Mouse (Mus musculus) MEL (cell line): ENCODE results near the gene Bex6. TPM values are rescaled to one million over a fixed set of nuclear protein-coding genes. Genes with fewer than 3 reads are reported as not detected.

Experiments
- DNase-seq: peaks from one replicate; pipeline ENCODE4 v3.0.0; 2011; ENCODE audit warnings: low read depth, low spot score
- H3K27ac ChIP-seq: 2 replicates; pipeline ENCODE4 v1.5.1; 2012; ENCODE audit warnings: low read depth, mild to moderate bottlenecking, control low read depth, low read length, moderate library complexity; ENCODE audit not compliant: control insufficient read depth
- H3K27me3 ChIP-seq, 2 experiments: fragments of 150-350 bp in 1 of 2; sonication (generic) in 1 of 2; 2 replicates each; pipeline ENCODE4 v1.6.1; 2012; ENCODE audit warnings: low read length in 2 of 2, mild to moderate bottlenecking in 2 of 2, improper control_type of control experiment in 1 of 2, moderate library complexity in 1 of 2; ENCODE audit not compliant: insufficient read depth in 2 of 2, control insufficient read depth in 1 of 2
- H3K36me3 ChIP-seq, 2 experiments: 2 replicates each; pipeline ENCODE4 v1.6.1; 2012 to 2014; ENCODE audit warnings: low read length in 2 of 2, improper control_type of control experiment in 1 of 2, inconsistent platforms in 1 of 2, mild to moderate bottlenecking in 1 of 2; ENCODE audit not compliant: insufficient read depth in 2 of 2, control insufficient read depth in 1 of 2
- H3K4me1 ChIP-seq, 2 experiments: fragments of 150-350 bp in 1 of 2; sonication (generic) in 1 of 2; 2 replicates each; pipeline ENCODE4 v1.6.1; 2012; ENCODE audit warnings: low read length in 2 of 2, improper control_type of control experiment in 1 of 2, mild to moderate bottlenecking in 1 of 2; ENCODE audit not compliant: insufficient read depth in 2 of 2, control insufficient read depth in 1 of 2
- H3K4me3 ChIP-seq, 2 experiments: fragments of 150-350 bp in 1 of 2; sonication (generic) in 1 of 2; 2 replicates each; pipeline ENCODE4 v1.5.1; 2012; ENCODE audit warnings: low read depth in 2 of 2, low read length in 2 of 2, mild to moderate bottlenecking in 2 of 2, moderate library complexity in 2 of 2, control low read depth in 1 of 2, improper control_type of control experiment in 1 of 2; ENCODE audit not compliant: control insufficient read depth in 1 of 2, insufficient read depth in 1 of 2
- H3K79me2 ChIP-seq: 2 replicates; pipeline ENCODE4 v1.6.1; 2012; ENCODE audit warnings: mild to moderate bottlenecking, low read length, moderate library complexity; ENCODE audit not compliant: control insufficient read depth, poor library complexity, insufficient read depth
- H3K9ac ChIP-seq: 2 replicates; pipeline ENCODE4 v1.6.1; 2012; ENCODE audit warnings: low read depth, mild to moderate bottlenecking, control low read depth, low read length, moderate library complexity; ENCODE audit not compliant: control insufficient read depth, poor library complexity, severe bottlenecking
- H3K9me3 ChIP-seq: fragments of 150-350 bp; sonication (generic); replicated peaks from 2 replicates; pipeline ENCODE4 v1.6.1; 2012; ENCODE audit warnings: mild to moderate bottlenecking, low read length, improper control_type of control experiment, moderate library complexity; ENCODE audit not compliant: insufficient read depth
- CHD1 ChIP-seq: IDR thresholded peaks from 2 replicates; pipeline ENCODE4 v1.6.1; 2012; ENCODE audit warnings: low read depth, mild to moderate bottlenecking, inconsistent platforms, low read length, improper control_type of control experiment
- ELF1 ChIP-seq: IDR thresholded peaks from 2 replicates; pipeline ENCODE4 v1.6.1; 2014; ENCODE audit warnings: low read depth, mild to moderate bottlenecking, inconsistent platforms, low read length, improper control_type of control experiment, moderate library complexity
- EP300 ChIP-seq, 2 experiments: IDR thresholded peaks; 2 replicates each; pipeline ENCODE4 v1.6.1; 2011; ENCODE audit warnings: improper control_type of control experiment in 2 of 2, low read length in 2 of 2, low read depth in 1 of 2, mild to moderate bottlenecking in 1 of 2
- GABPA ChIP-seq: IDR thresholded peaks from 2 replicates; pipeline ENCODE4 v1.6.1; 2012; ENCODE audit warnings: low read depth, mild to moderate bottlenecking, inconsistent platforms, low read length, improper control_type of control experiment, moderate library complexity
- GATA1 ChIP-seq: IDR thresholded peaks from 2 replicates; pipeline ENCODE4 v1.6.1; 2011; ENCODE audit warnings: low read depth, low read length, improper control_type of control experiment
- KAT2A ChIP-seq: conservative IDR thresholded peaks from 2 replicates; pipeline ENCODE4 v1.6.1; 2012; ENCODE audit warnings: low read depth, low read length, improper control_type of control experiment, inconsistent platforms
- MAFK ChIP-seq: IDR thresholded peaks from 2 replicates; pipeline ENCODE4 v1.6.1; 2011; ENCODE audit warnings: low read depth, mild to moderate bottlenecking, low read length, improper control_type of control experiment, borderline replicate concordance
- MAX ChIP-seq: IDR thresholded peaks from 2 replicates; pipeline ENCODE4 v1.6.1; 2011; ENCODE audit warnings: low read length, improper control_type of control experiment
- MEF2A ChIP-seq: IDR thresholded peaks from 2 replicates; pipeline ENCODE4 v1.6.1; 2014; ENCODE audit warnings: low read depth, mild to moderate bottlenecking, inconsistent platforms, low read length, improper control_type of control experiment; ENCODE audit not compliant: poor library complexity, insufficient replicate concordance, severe bottlenecking; ENCODE audit errors: extremely low read depth
- MXI1 ChIP-seq: IDR thresholded peaks from 2 replicates; pipeline ENCODE4 v1.6.1; 2011; ENCODE audit warnings: mild to moderate bottlenecking, low read depth, low read length, improper control_type of control experiment
- NELFE ChIP-seq: IDR thresholded peaks from 2 replicates; pipeline ENCODE4 v1.6.1; 2011; ENCODE audit warnings: low read depth, low read length, improper control_type of control experiment
- POLR2A ChIP-seq, 2 experiments: IDR thresholded peaks; 2 replicates each; pipeline ENCODE4 v1.6.1; 2011 to 2012; ENCODE audit warnings: low read length in 2 of 2, mild to moderate bottlenecking in 2 of 2, control low read depth in 1 of 2, improper control_type of control experiment in 1 of 2, low read depth in 1 of 2, moderate library complexity in 1 of 2; ENCODE audit not compliant: control insufficient read depth in 1 of 2, insufficient read depth in 1 of 2, poor library complexity in 1 of 2
- POLR2AphosphoS5 ChIP-seq: IDR thresholded peaks from 2 replicates; pipeline ENCODE4 v1.6.1; 2012; ENCODE audit warnings: low read depth, borderline replicate concordance, mild to moderate bottlenecking, inconsistent platforms, low read length, moderate library complexity, mixed read lengths
- RAD21 ChIP-seq: IDR thresholded peaks from 2 replicates; pipeline ENCODE4 v1.6.1; 2011; ENCODE audit warnings: mild to moderate bottlenecking, low read depth, low read length, improper control_type of control experiment
- RCOR1 ChIP-seq: IDR thresholded peaks from 2 replicates; pipeline ENCODE4 v1.6.1; 2012; ENCODE audit warnings: low read depth, mild to moderate bottlenecking, inconsistent platforms, low read length, improper control_type of control experiment
- SIN3A ChIP-seq: IDR thresholded peaks from 2 replicates; pipeline ENCODE4 v1.6.1; 2012; ENCODE audit warnings: low read length, improper control_type of control experiment, inconsistent platforms
- SMC3 ChIP-seq: IDR thresholded peaks from 2 replicates; pipeline ENCODE4 v1.6.1; 2011; ENCODE audit warnings: low read depth, low read length, improper control_type of control experiment
- TAL1 ChIP-seq: IDR thresholded peaks from 2 replicates; pipeline ENCODE4 v1.6.1; 2012; ENCODE audit warnings: mild to moderate bottlenecking, inconsistent platforms, low read length, moderate library complexity, mixed read lengths
- TBP ChIP-seq: IDR thresholded peaks from 2 replicates; pipeline ENCODE4 v1.8.0; 2011; ENCODE audit warnings: low read depth, low read length, improper control_type of control experiment
- ZKSCAN1 ChIP-seq: IDR thresholded peaks from 2 replicates; pipeline ENCODE4 v1.6.1; 2012; ENCODE audit warnings: low read depth, mild to moderate bottlenecking, inconsistent platforms, low read length, improper control_type of control experiment, moderate library complexity
- ZNF384 ChIP-seq: IDR thresholded peaks from 2 replicates; pipeline ENCODE4 v1.6.1; 2012; ENCODE audit warnings: low read depth, mild to moderate bottlenecking, inconsistent platforms, low read length, improper control_type of control experiment
- polyA plus RNA-seq, 2 experiments: library from polyadenylated mRNA; stranded (reverse) in 1 of 2; unstranded in 1 of 2; fragments of >175 nt in 1 of 2; fragments of >200 nt in 1 of 2; gene quantifications; 2 replicates each; pipeline versions ENCODE4 v1.2.1 to v1.2.4; 2012; ENCODE audit warnings: low replicate concordance in 2 of 2, low read depth in 1 of 2; ENCODE audit not compliant: insufficient read length in 2 of 2, insufficient read depth in 1 of 2, missing spikeins in 1 of 2
- total RNA-seq: library from RNA; depleted of rRNA; stranded (reverse); fragments of 300-350 nt; gene quantifications from 2 replicates; pipeline ENCODE4 v1.2.3, GENCODE M21; 2012

The Bex6 gene
- total and polyA plus RNA-seq, 3 experiments: not detected

GRCm38 (mm10) chr16:32135842-32136357 is 43.7 kb upstream of the Bex6 start:
- no peak for DNase-seq
- Histone ChIP-seq H3K36me3 (peaks cover 0 to 4% of the 10 kb centered on the region in 2 experiments; a peak in 2 of 4 replicates), H3K4me3 (no peak overlapping the region), H3K4me1 (peaks cover 0 to under 1% of the 10 kb centered on the region in 2 experiments; a peak in 1 of 4 replicates), H3K27ac (no peak overlapping the region), H3K9me3 (no peaks in the 10 kb centered on the region), H3K9ac (no peak overlapping the region), H3K27me3 (no peaks in the 10 kb centered on the region), H3K79me2 (no peaks in the 10 kb centered on the region)
- TF ChIP-seq NELFE (no peak), MEF2A (no peak), POLR2A (IDR thresholded peaks at IDR 0.05; ENCODE audit: control insufficient read depth in 1 of 2, insufficient read depth in 1 of 2, low read depth in 1 of 2, low read length in 2 of 2, poor library complexity in 1 of 2) (no peak), CHD1 (no peak), MAX (no peak), MAFK (no peak), TAL1 (no peak)

- Histone ChIP-seq H3K4me1 (no peaks in the 10 kb centered on the region; a peak in 1 of 4 replicates), H3K36me3 (peaks cover 0 to 7% of the 10 kb centered on the region in 2 experiments; a peak in 1 of 4 replicates), H3K27ac (no peak overlapping the region), H3K79me2 (no peaks in the 10 kb centered on the region), H3K9ac (no peak overlapping the region), H3K9me3 (no peaks in the 10 kb centered on the region), H3K27me3 (no peaks in the 10 kb centered on the region), H3K4me3 (no peak overlapping the region)
- TF ChIP-seq KAT2A (no peak), MEF2A (no peak), TBP (no peak), GABPA (no peak), TAL1 (no peak), SMC3 (no peak), POLR2AphosphoS5 (no peak), RAD21 (no peak), GATA1 (no peak), SIN3A (no peak), EP300 (IDR thresholded peaks at IDR 0.05; ENCODE audit: low read depth in 1 of 2, low read length in 2 of 2) (no peak), ELF1 (no peak), MXI1 (no peak), RCOR1 (no peak), ZNF384 (no peak), ZKSCAN1 (no peak)
- DNase-seq: no peak
These were observed 40.7 kb upstream of the Bex6 start for GRCm38 (mm10) chr16:32138954-32139353.
